Mouse (Mus musculus) midbrain, embryonic 10.5 days (tissue): ENCODE results near the gene Tnrc18. TPM values are rescaled to one million over a fixed set of nuclear protein-coding genes. Genes with fewer than 3 reads are reported as not detected.

Source experiments
- DNase-seq: peaks from one replicate; pipeline ENCODE4 v3.0.0-alpha.2; 2017; ENCODE audit warnings: low spot score
- H3K27ac ChIP-seq: fragments of 300-500 bp; sonication (generic); replicated peaks from 2 replicates; pipeline ENCODE4 v1.5.1; 2016; ENCODE audit warnings: mild to moderate bottlenecking
- H3K27me3 ChIP-seq: fragments of 300-500 bp; sonication (generic); 2 replicates; pipeline ENCODE4 v1.6.1; 2016; ENCODE audit warnings: low read depth, mild to moderate bottlenecking; ENCODE audit not compliant: poor library complexity, severe bottlenecking
- H3K36me3 ChIP-seq: fragments of 300-500 bp; sonication (generic); 2 replicates; pipeline ENCODE4 v1.6.1; 2016; ENCODE audit warnings: mild to moderate bottlenecking, moderate library complexity
- H3K4me1 ChIP-seq: fragments of 300-500 bp; sonication (generic); 2 replicates; pipeline ENCODE4 v1.6.1; 2016
- H3K4me3 ChIP-seq: fragments of 300-500 bp; sonication (generic); 2 replicates; pipeline ENCODE4 v1.5.1; 2016; ENCODE audit warnings: mild to moderate bottlenecking, moderate library complexity
- H3K9me3 ChIP-seq: fragments of 300-500 bp; sonication (generic); replicated peaks from 2 replicates; pipeline ENCODE4 v1.6.1; 2016; ENCODE audit warnings: mild to moderate bottlenecking
- WGBS: fragments of 180-500 bp; shearing (Covaris S2); methylation state at CpG from one replicate; pipeline ENCODE4 v1.1.7; 2016; 5-methylcytosine and 5-hydroxymethylcytosine counted together
- polyA plus RNA-seq: library from polyadenylated mRNA; unstranded; fragments of >200 nt; fragmentation: Nextera tagmentation; extraction: Ambion mirVana; gene quantifications from 2 replicates; pipeline ENCODE4 v1.2.1, GENCODE M21; 2016

The Tnrc18 gene
- polyA plus RNA-seq, 1 experiment from 2014 or later = 18.7 TPM

DNA sequence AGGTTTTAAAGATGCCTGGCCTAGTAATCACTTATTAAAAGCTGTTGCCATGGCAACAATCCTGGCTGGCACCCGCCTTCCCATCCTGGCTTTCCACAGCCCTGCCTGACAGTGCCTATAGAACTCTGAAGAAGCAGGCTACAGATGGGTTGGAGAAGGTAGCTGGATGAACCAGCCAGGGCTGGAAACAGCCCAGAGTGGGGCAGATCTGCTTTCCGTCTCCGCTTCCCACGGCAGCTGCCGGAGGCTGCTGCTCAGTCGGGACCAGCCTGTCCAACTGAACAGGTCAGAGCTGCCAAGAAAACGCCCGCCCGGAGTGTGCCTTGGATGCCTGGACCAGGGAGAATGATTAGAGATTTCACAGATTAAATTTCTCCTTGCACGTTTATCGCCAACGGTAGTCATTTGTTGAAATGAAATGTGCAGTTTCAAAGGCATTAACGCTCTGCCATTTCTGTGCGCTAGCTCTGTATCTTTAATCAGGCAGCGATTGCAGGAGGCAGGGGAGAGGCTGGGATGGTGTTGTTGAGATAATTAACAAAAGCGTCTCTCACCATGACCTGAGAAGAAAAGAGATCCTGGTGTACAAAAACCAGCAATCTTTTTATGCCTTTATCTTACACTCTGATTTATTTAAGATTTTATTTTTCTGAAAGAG, 56.0 kb downstream of the Tnrc18 start:
- DNase-seq = no peak

GRCm38 (mm10) chr5:142759786-142760185, 57.7 kb downstream of the Tnrc18 start:
- no peak overlapping the region for H3K4me3 ChIP-seq
- no peak overlapping the region for H3K27ac ChIP-seq
- H3K9me3 ChIP-seq = no peaks in the 10 kb centered on the region
- DNase-seq = no peak
- no peaks in the 10 kb centered on the region for H3K27me3 ChIP-seq
- WGBS = 90% methylated on average over 8 of the region's 8 CpGs
- H3K4me1 ChIP-seq = peaks cover 3% of the 10 kb centered on the region; the same call in 1 of the 2 replicates
- H3K36me3 ChIP-seq = peaks cover 100% of the 10 kb centered on the region

More for the DNA sequence above, 56.0 kb downstream of the Tnrc18 start:
- 93% methylated on average over 16 of the region's 16 CpGs for WGBS
- H3K27me3 ChIP-seq = no peaks in the 10 kb centered on the region
- no peak overlapping the region for H3K27ac ChIP-seq
- no peaks in the 10 kb centered on the region for H3K9me3 ChIP-seq
- H3K4me3 ChIP-seq = no peak overlapping the region
- H3K36me3 ChIP-seq = peaks cover 100% of the 10 kb centered on the region
- peaks cover 3% of the 10 kb centered on the region; the same call in 1 of the 2 replicates for H3K4me1 ChIP-seq

DNA sequence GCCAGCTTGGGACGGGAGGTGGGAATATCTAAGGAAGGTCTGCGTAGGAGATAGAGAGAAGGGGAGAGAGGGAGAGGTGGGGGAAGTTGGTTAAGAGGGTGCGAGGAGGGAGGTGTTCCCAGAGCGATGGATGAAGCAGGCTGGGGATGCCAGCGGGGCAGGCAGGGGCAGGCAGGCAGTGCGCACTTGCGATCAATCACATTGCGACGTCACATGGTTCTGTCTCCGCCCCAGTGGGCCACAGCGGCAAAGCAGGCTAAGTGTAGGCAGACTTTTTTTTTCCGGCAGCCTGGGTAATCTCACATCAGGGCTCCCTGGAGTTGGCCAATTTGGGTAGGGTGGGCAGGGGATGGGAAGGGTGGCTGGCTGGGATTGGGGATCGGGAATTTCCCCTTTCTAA, 65.2 kb downstream of the Tnrc18 start:
- Histone ChIP-seq H3K4me1 (0 out of 2 replicates have a peak, but pooled peaks cover 3% of the 10 kb centered on the region), H3K27me3 (no peaks in the 10 kb centered on the region), H3K4me3 (no peak overlapping the region), H3K36me3 (peaks cover 97% of the 10 kb centered on the region), H3K9me3 (no peaks in the 10 kb centered on the region), H3K27ac (no peak overlapping the region)
- 53% methylated on average over 13 of the region's 13 CpGs for WGBS
- no peak for DNase-seq

GRCm38 (mm10) chr5:142750173-142750572, 67.3 kb downstream of the Tnrc18 start:
- 0 out of 2 replicates have a peak, but pooled peaks cover 3% of the 10 kb centered on the region for H3K4me1 ChIP-seq
- H3K9me3 ChIP-seq = no peaks in the 10 kb centered on the region
- 92% methylated on average over 11 of the region's 11 CpGs for WGBS
- H3K27ac ChIP-seq = no peak overlapping the region
- no peak for DNase-seq
- no peak overlapping the region for H3K4me3 ChIP-seq
- H3K36me3 ChIP-seq = peaks cover 97% of the 10 kb centered on the region
- H3K27me3 ChIP-seq = no peaks in the 10 kb centered on the region

- no peaks in the 10 kb centered on the region for H3K27me3 ChIP-seq
- no peaks in the 10 kb centered on the region for H3K9me3 ChIP-seq
- no peak overlapping the region for H3K4me3 ChIP-seq
- no peak overlapping the region for H3K27ac ChIP-seq
- 0 out of 2 replicates have a peak, but pooled peaks cover 3% of the 10 kb centered on the region for H3K4me1 ChIP-seq
- H3K36me3 ChIP-seq = peaks cover 98% of the 10 kb centered on the region
- DNase-seq = no peak
- WGBS = 87% methylated on average over 12 of the region's 12 CpGs
Observed at GRCm38 (mm10) chr5:142747026-142747629, 70.3 kb downstream of the Tnrc18 start.

- Histone ChIP-seq H3K27ac (no peak overlapping the region), H3K27me3 (no peaks in the 10 kb centered on the region), H3K9me3 (no peaks in the 10 kb centered on the region), H3K36me3 (peaks cover 99% of the 10 kb centered on the region), H3K4me3 (no peak overlapping the region), H3K4me1 (no peaks in the 10 kb centered on the region)
- no peak for DNase-seq
- WGBS = 89% methylated on average over 8 of the region's 8 CpGs
Observed at GRCm38 (mm10) chr5:142739941-142740340, 77.5 kb downstream of the Tnrc18 start.

DNA sequence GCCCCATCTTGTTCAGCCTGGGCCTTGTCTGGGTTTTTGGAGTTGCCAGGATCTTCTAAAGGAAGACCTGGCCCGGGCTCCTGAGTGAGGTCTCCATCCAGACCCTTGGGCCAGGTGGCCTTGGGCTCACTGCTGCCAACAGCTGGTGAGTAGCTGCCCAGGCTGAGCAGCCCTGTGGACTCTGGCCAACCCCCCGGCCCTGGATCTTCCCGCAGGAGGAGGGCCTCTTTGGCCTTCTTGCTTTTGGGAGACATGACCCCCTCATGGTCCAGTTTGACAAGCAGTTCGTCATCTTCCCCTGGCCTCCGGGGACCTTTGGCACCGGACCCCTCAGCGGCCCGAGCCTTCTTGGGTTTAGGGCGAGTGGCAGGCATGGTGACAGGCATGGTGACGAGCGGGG, 85.5 kb downstream of the Tnrc18 start:
- Histone ChIP-seq H3K36me3 (peaks cover 100% of the 10 kb centered on the region), H3K27me3 (no peaks in the 10 kb centered on the region), H3K4me1 (no peaks in the 10 kb centered on the region), H3K4me3 (no peak overlapping the region), H3K9me3 (peaks cover 13% of the 10 kb centered on the region; the same call in 1 of the 2 replicates), H3K27ac (no peak overlapping the region)
- DNase-seq = no peak
- 94% methylated on average over 11 of the region's 11 CpGs for WGBS

DNA sequence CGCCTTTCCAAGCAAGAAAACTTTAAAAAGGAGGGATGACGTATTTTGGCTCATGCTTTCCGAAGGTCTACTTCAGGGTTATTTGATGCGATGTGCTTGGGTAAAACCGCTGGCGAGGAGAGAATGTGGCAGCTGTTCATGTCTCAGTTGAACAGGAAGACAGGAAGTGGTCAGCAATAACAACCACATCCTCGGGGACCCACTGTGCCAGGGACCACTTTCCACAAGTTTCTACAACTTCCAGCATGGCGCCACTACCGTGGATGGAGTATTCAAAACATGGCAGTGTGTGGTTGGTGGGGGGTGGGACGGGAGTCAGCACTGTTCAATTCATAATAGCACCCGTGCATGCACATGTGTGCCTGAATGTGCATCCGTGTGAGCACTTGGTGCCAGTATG, 87.2 kb downstream of the Tnrc18 start:
- Histone ChIP-seq H3K4me1 (no peaks in the 10 kb centered on the region), H3K4me3 (no peak overlapping the region), H3K36me3 (peaks cover 100% of the 10 kb centered on the region), H3K27ac (no peak overlapping the region), H3K27me3 (no peaks in the 10 kb centered on the region), H3K9me3 (peaks cover 16% of the 10 kb centered on the region; the same call in 1 of the 2 replicates)
- no peak for DNase-seq
- WGBS = 94% methylated on average over 12 of the region's 12 CpGs

GRCm38 (mm10) chr5:142728301-142728700, 89.2 kb downstream of the Tnrc18 start:
- 97% methylated on average over 16 of the region's 16 CpGs for WGBS
- DNase-seq = no peak
- peaks cover 88% of the 10 kb centered on the region for H3K36me3 ChIP-seq
- no peak overlapping the region for H3K27ac ChIP-seq
- no peak overlapping the region for H3K4me3 ChIP-seq
- peaks cover 6% of the 10 kb centered on the region for H3K4me1 ChIP-seq
- H3K9me3 ChIP-seq = peaks cover 18% of the 10 kb centered on the region; the same call in 1 of the 2 replicates
- H3K27me3 ChIP-seq = no peaks in the 10 kb centered on the region

DNA sequence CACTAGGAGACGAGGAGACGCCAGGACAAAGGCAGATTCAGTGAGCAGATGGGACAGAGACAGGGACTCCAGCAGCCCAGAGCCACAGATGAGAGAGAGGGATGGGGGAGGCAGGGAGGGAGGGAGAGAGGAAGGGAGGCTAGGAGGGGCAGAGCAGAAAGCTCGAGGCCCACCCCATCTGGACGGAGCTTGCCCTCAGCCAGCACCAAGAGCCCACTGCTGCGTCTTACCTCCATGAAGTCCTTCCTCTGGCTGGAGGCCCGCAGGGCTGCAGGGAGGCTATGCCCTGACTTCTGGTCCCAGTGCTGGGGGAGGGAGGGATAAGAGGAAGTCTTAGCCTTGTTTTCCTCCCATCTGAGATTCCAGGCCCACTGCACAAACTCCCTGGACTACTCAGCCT, 90.7 kb downstream of the Tnrc18 start:
- Histone ChIP-seq H3K27me3 (no peaks in the 10 kb centered on the region), H3K4me1 (peaks cover 10% of the 10 kb centered on the region), H3K27ac (0 out of 2 replicates have a peak overlapping the region, but pooled peaks have one; percentile 17), H3K4me3 (no peak overlapping the region), H3K36me3 (peaks cover 80% of the 10 kb centered on the region), H3K9me3 (peaks cover 18% of the 10 kb centered on the region; the same call in 1 of the 2 replicates)
- no peak for DNase-seq
- 90% methylated on average over 6 of the region's 6 CpGs for WGBS

DNA sequence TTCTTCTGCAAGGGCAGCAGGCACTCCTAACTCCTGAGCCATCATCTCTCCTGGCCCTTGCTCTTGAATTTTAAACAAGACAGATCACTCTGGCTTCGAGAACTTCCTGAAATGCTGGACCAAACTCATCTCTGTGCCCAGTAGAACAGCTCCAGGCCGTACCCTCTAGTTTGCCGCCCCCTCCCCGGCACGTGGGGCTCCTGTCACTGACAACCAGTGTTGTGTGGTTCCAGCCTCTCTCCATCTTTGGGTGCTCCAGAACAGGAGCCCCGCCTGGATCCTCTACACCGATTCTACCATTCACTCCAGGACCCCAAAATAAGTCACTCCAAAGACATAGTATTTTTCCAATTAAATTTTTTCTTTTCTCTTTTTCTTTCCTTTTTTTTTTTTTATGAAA, 93.2 kb downstream of the Tnrc18 start:
- Histone ChIP-seq H3K4me3 (no peak overlapping the region), H3K4me1 (peaks cover 14% of the 10 kb centered on the region), H3K27me3 (no peaks in the 10 kb centered on the region), H3K36me3 (peaks cover 75% of the 10 kb centered on the region), H3K9me3 (peaks cover 18% of the 10 kb centered on the region; the same call in 1 of the 2 replicates), H3K27ac (no peak overlapping the region)
- WGBS = 92% methylated on average over 7 of the region's 7 CpGs
- no peak for DNase-seq

DNA sequence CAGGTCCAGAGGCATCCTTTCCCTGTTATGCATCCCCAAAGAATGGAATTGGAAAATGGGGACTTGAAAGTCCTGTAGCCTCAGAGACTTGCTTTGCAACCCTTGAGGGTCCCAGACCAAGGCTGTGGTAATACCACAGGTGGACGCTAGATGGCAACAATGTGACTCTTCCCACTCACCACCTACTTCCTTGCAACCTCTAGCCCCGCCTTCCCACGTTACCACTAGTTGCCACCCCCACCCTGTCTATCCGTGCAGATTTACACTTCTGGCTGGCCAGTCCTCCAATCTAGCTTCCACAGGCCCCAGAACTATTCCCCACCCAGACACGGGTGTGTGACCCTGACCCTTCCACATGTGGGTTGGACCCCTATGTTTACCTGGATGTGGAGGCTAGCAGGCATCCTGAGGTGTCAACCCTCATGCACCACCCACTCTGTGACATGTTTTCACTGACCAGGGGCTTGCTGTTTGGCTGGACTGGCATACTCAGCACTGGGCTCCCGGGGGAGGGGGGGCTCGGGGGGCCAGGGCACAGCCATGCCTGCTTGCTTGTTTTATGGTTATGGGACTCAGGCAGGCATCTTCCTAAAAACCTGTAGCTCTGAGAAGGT, 93.8 kb downstream of the Tnrc18 start:
- 14% methylated on average over 7 of the region's 7 CpGs for WGBS
- peaks cover 16% of the 10 kb centered on the region for H3K4me1 ChIP-seq
- H3K36me3 ChIP-seq = peaks cover 74% of the 10 kb centered on the region
- peaks cover 18% of the 10 kb centered on the region; the same call in 1 of the 2 replicates for H3K9me3 ChIP-seq
- 0 out of 2 replicates have a peak overlapping the region, but pooled peaks have one; percentile 17 for H3K27ac ChIP-seq
- H3K4me3 ChIP-seq = no peak overlapping the region
- DNase-seq = peak; percentile 71
- no peaks in the 10 kb centered on the region for H3K27me3 ChIP-seq

- H3K4me1 ChIP-seq = peaks cover 19% of the 10 kb centered on the region
- H3K27me3 ChIP-seq = no peaks in the 10 kb centered on the region
- WGBS = 93% methylated on average over 13 of the region's 13 CpGs
- no peak overlapping the region for H3K27ac ChIP-seq
- no peaks in the 10 kb centered on the region for H3K9me3 ChIP-seq
- peaks cover 44% of the 10 kb centered on the region for H3K36me3 ChIP-seq
- no peak overlapping the region for H3K4me3 ChIP-seq
- no peak for DNase-seq
Observed at GRCm38 (mm10) chr5:142719897-142720296, 97.6 kb downstream of the Tnrc18 start.
